Mouse (Mus musculus) heart, postnatal 0 days (tissue): Measurements from ENCODE around the gene Arhgef25. TPM values are rescaled to one million over a fixed set of nuclear protein-coding genes. Genes with fewer than 3 reads are reported as not detected.
"Not testable (repeated sequence)": the region's sequence is repeated elsewhere in the genome, so short reads cannot be mapped to it uniquely, and the experiment has no call there.

Experiments used
- ATAC-seq: fragments of 200-750 bp; cut with Nextera tagmentation; 2 replicates; pipeline ENCODE4 v1.8.0; 2017; ENCODE audit warnings: low read depth, moderate number of reproducible peaks, moderate library complexity; ENCODE audit not compliant: insufficient read depth
- DNase-seq: peaks from one replicate; pipeline ENCODE4 v3.0.0-alpha.2; 2016; ENCODE audit warnings: low spot score
- H3K27ac ChIP-seq: fragments of 300-500 bp; sonication (generic); 2 replicates; pipeline ENCODE4 v1.5.1; 2014; ENCODE audit warnings: low read depth, mild to moderate bottlenecking
- H3K27me3 ChIP-seq: fragments of 300-500 bp; sonication (generic); 2 replicates; pipeline ENCODE4 v1.6.1; 2014; ENCODE audit warnings: low read length, mixed read lengths; ENCODE audit not compliant: control insufficient read depth, insufficient read depth
- H3K36me3 ChIP-seq: fragments of 300-500 bp; sonication (generic); replicated peaks from 2 replicates; pipeline ENCODE4 v1.6.1; 2014; ENCODE audit warnings: low read length, mixed read lengths; ENCODE audit not compliant: control insufficient read depth, insufficient read depth
- H3K4me1 ChIP-seq: fragments of 300-500 bp; sonication (generic); 2 replicates; pipeline ENCODE4 v1.6.1; 2014; ENCODE audit warnings: antibody characterized with exemption; ENCODE audit not compliant: control insufficient read depth, insufficient read depth
- H3K4me2 ChIP-seq: fragments of 300-500 bp; sonication (generic); 2 replicates; pipeline ENCODE4 v1.6.1; 2014; ENCODE audit warnings: low read depth, mild to moderate bottlenecking, low read length, moderate library complexity
- H3K4me3 ChIP-seq: fragments of 300-500 bp; sonication (generic); 2 replicates; pipeline ENCODE4 v1.5.1; 2014; ENCODE audit warnings: low read depth, low read length
- H3K9ac ChIP-seq: fragments of 300-500 bp; sonication (generic); replicated peaks from 2 replicates; pipeline ENCODE4 v1.6.1; 2014; ENCODE audit warnings: low read depth, low read length, mixed read lengths
- H3K9me3 ChIP-seq: fragments of 300-500 bp; sonication (generic); replicated peaks from 2 replicates; pipeline ENCODE4 v1.6.1; 2016; ENCODE audit warnings: low read length; ENCODE audit not compliant: control insufficient read depth
- CTCF ChIP-seq: IDR thresholded peaks from 2 replicates; pipeline ENCODE4 v1.5.1; 2016; ENCODE audit warnings: antibody characterized with exemption, control low read depth, low read depth
- EP300 ChIP-seq: IDR thresholded peaks from 2 replicates; pipeline ENCODE4 v1.6.1; 2016; ENCODE audit warnings: antibody characterized with exemption, low read depth
- WGBS: fragments of 180-500 bp; shearing (Covaris S2); extraction: QIAGEN DNeasy Blood & Tissue Kit; methylation state at CpG from one replicate; pipeline ENCODE4 v1.1.7; 2014; 5-methylcytosine and 5-hydroxymethylcytosine counted together
- polyA plus RNA-seq: library from polyadenylated mRNA; unstranded; fragments of >200 nt; fragmentation: Nextera tagmentation; extraction: Ambion mirVana; gene quantifications from 2 replicates; pipeline ENCODE4 v1.2.1, GENCODE M21; 2015
- total RNA-seq: library from RNA; depleted of rRNA; stranded (reverse); fragments of >200 nt; gene quantifications from 2 replicates; pipeline ENCODE4 v1.2.3, GENCODE M21; 2014; ENCODE audit warnings: low replicate concordance

Gene Arhgef25
- total and polyA plus RNA-seq, 2 experiments from 2014 or later = 10.0 to 44.2 TPM

- TF ChIP-seq CTCF (no peak), EP300 (no peak)
- under 1% methylated on average over 40 of the region's 42 CpGs for WGBS
- no peak overlapping the region; the same call in 1 of the 2 replicates for H3K27ac ChIP-seq
Observed at GRCm38 (mm10) chr10:127165354-127165653, 24.6 kb downstream of the Arhgef25 start.

GRCm38 (mm10) chr10:127164631-127165353 lies 25.1 kb downstream of the Arhgef25 start, which contains the start of gene B4galnt1:
Gene B4galnt1 (plus strand): TSS chr10:127165225.
- WGBS = 4% methylated on average over 47 of the region's 52 CpGs
- peak; percentile 86 for ATAC-seq
- Histone ChIP-seq H3K36me3 (no peaks in the 10 kb centered on the region), H3K27me3 (peaks cover 68% of the 10 kb centered on the region), H3K9me3 (no peaks in the 10 kb centered on the region), H3K4me3 (peak within 1 kb of the TSS; percentile 50), H3K4me1 (peaks cover 6% of the 10 kb centered on the region; the same call in 1 of the 2 replicates), H3K27ac (no peak within 1 kb of the TSS; the same call in 1 of the 2 replicates), H3K4me2 (peak within 1 kb of the TSS; percentile 92), H3K9ac (peak within 1 kb of the TSS; percentile 43; the same call in 1 of the 2 replicates)
- peak; percentile 70 for TF ChIP-seq CTCF
- no peak for TF ChIP-seq EP300
- peak; percentile 74 for DNase-seq

More at GRCm38 (mm10) chr10:127165354-127165653, 24.6 kb downstream of the Arhgef25 start:
- H3K4me1 ChIP-seq = peaks cover 6% of the 10 kb centered on the region
- DNase-seq (no peak), ATAC-seq (peak; percentile 22)
- peak overlapping the region; percentile 50 for H3K4me3 ChIP-seq
- H3K36me3 ChIP-seq = no peaks in the 10 kb centered on the region
- H3K27me3 ChIP-seq = peaks cover 73% of the 10 kb centered on the region
- H3K4me2 ChIP-seq = peak overlapping the region; percentile 92
- H3K9me3 ChIP-seq = no peaks in the 10 kb centered on the region
- peak overlapping the region; percentile 43; the same call in 1 of the 2 replicates for H3K9ac ChIP-seq

- Histone ChIP-seq H3K27ac (no peak overlapping the region), H3K27me3 (peaks cover 62% of the 10 kb centered on the region), H3K9me3 (no peaks in the 10 kb centered on the region), H3K4me1 (peaks cover 6% of the 10 kb centered on the region; the same call in 1 of the 2 replicates), H3K9ac (no peak overlapping the region), H3K4me2 (no peak overlapping the region), H3K36me3 (no peaks in the 10 kb centered on the region), H3K4me3 (no peak overlapping the region)
- ATAC-seq (no peak), DNase-seq (no peak)
- no peak for TF ChIP-seq EP300
- 92% methylated on average over 4 of the region's 4 CpGs for WGBS
Observed at GRCm38 (mm10) chr10:127164190-127164589, 25.7 kb downstream of the Arhgef25 start.

- H3K9ac ChIP-seq, ATAC-seq, H3K4me3 ChIP-seq, H3K27ac ChIP-seq, H3K4me2 ChIP-seq, H3K4me1 ChIP-seq, H3K9me3 ChIP-seq, DNase-seq, H3K36me3 ChIP-seq: not testable (repeated sequence)
- WGBS = 46% methylated on average over 7 of the region's 7 CpGs
- H3K27me3 ChIP-seq = peaks cover 48% of the 10 kb centered on the region
Observed at GRCm38 (mm10) chr10:127162771-127163261, 27.1 kb downstream of the Arhgef25 start.

GRCm38 (mm10) chr10:127160728-127161127 lies 29.2 kb downstream of the Arhgef25 start:
- TF ChIP-seq CTCF = no peak
- TF ChIP-seq EP300 = no peak
- Histone ChIP-seq H3K4me2 (no peak overlapping the region), H3K27me3 (peaks cover 28% of the 10 kb centered on the region), H3K4me1 (peaks cover 6% of the 10 kb centered on the region; the same call in 1 of the 2 replicates), H3K4me3 (no peak overlapping the region), H3K9me3 (no peaks in the 10 kb centered on the region), H3K36me3 (no peaks in the 10 kb centered on the region), H3K9ac (no peak overlapping the region), H3K27ac (no peak overlapping the region)
- no peak for ATAC-seq
- WGBS = 64% methylated on average over 3 of the region's 3 CpGs
- no peak for DNase-seq

- 71% methylated on average over 9 of the region's 9 CpGs for WGBS
- H3K4me3 ChIP-seq = no peak overlapping the region
- TF ChIP-seq EP300 = no peak
- no peak for TF ChIP-seq CTCF
- ATAC-seq (no peak), DNase-seq (no peak)
- H3K27ac ChIP-seq = no peak overlapping the region
- no peak overlapping the region for H3K4me2 ChIP-seq
- H3K9me3 ChIP-seq = no peaks in the 10 kb centered on the region
- peaks cover 21% of the 10 kb centered on the region for H3K27me3 ChIP-seq
- H3K9ac ChIP-seq = no peak overlapping the region
- H3K36me3 ChIP-seq = no peaks in the 10 kb centered on the region
- H3K4me1 ChIP-seq = no peaks in the 10 kb centered on the region
Observed at GRCm38 (mm10) chr10:127160081-127160480, 29.8 kb downstream of the Arhgef25 start.
